Mouse (Mus musculus): Measurements from ENCODE around the gene Zbtb42. TPM values are rescaled to one million over a fixed set of nuclear protein-coding genes. Genes with fewer than 3 reads are reported as not detected.

Zbtb42 gene
- total RNA-seq, 1 experiment from 2014 or later: 8.3 TPM

- ATAC-seq (replicated peaks; ENCODE audit: insufficient number of reproducible peaks, low FRiP score, low TSS enrichment, poor library complexity, severe bottlenecking): no peak
Measured at GRCm38 (mm10) chr12:112720890-112721423, 42.3 kb downstream of the Zbtb42 start.

GRCm38 (mm10) chr12:112721424-112722239 lies 43.0 kb downstream of the Zbtb42 start:
- no peak for ATAC-seq (replicated peaks; ENCODE audit: insufficient number of reproducible peaks, low FRiP score, low TSS enrichment, poor library complexity, severe bottlenecking)

- ATAC-seq (replicated peaks; ENCODE audit: insufficient number of reproducible peaks, low FRiP score, low TSS enrichment, poor library complexity, severe bottlenecking): no peak
Measured at GRCm38 (mm10) chr12:112722240-112723027, 43.8 kb downstream of the Zbtb42 start.

GRCm38 (mm10) chr12:112723028-112723330 lies 44.4 kb downstream of the Zbtb42 start:
- no peak for ATAC-seq (replicated peaks; ENCODE audit: insufficient number of reproducible peaks, low FRiP score, low TSS enrichment, poor library complexity, severe bottlenecking)

- no peak for ATAC-seq (replicated peaks; ENCODE audit: insufficient number of reproducible peaks, low FRiP score, low TSS enrichment, poor library complexity, severe bottlenecking)
Measured at GRCm38 (mm10) chr12:112723445-112723844, 44.8 kb downstream of the Zbtb42 start.

GRCm38 (mm10) chr12:112724077-112724805 lies 45.6 kb downstream of the Zbtb42 start:
- no peak for ATAC-seq (replicated peaks; ENCODE audit: insufficient number of reproducible peaks, low FRiP score, low TSS enrichment, poor library complexity, severe bottlenecking)

- ATAC-seq (replicated peaks; ENCODE audit: insufficient number of reproducible peaks, low FRiP score, low TSS enrichment, poor library complexity, severe bottlenecking): no peak
Measured at GRCm38 (mm10) chr12:112727801-112728200, 49.2 kb downstream of the Zbtb42 start.

- no peak for ATAC-seq (replicated peaks; ENCODE audit: insufficient number of reproducible peaks, low FRiP score, low TSS enrichment, poor library complexity, severe bottlenecking)
Measured at GRCm38 (mm10) chr12:112730808-112731207, 52.2 kb downstream of the Zbtb42 start.

Other genes starting within 250 kb of the Zbtb42 start
- not detected in 3 replicates for gene A530016L24Rik, start 189.4 kb upstream of the Zbtb42 start, total RNA-seq (2017)
- not detected in 3 replicates for gene Tmem179, start 162.1 kb upstream of the Zbtb42 start, total RNA-seq (2017)
- 2.1 to 13.1 TPM (median 5.6 TPM) in 3 replicates for gene Inf2, start 90.0 kb upstream of the Zbtb42 start, total RNA-seq (2017)
- gene Adssl1, start 58.8 kb upstream of the Zbtb42 start, total RNA-seq (2017): 81.5 to 125 TPM (median 102 TPM) in 3 replicates
- 73.4 to 154 TPM (median 84.8 TPM) in 3 replicates for gene Siva1, start 34.1 kb upstream of the Zbtb42 start, total RNA-seq (2017)
- 151 to 190 TPM (median 176 TPM) in 3 replicates for gene Akt1, start 3.9 kb upstream of the Zbtb42 start, total RNA-seq (2017)
- gene Cep170b, start 41.6 kb downstream of the Zbtb42 start, total RNA-seq (2017): 0.29 to 0.43 TPM in 2 of 3 replicates, not detected in the other
- 311 to 369 TPM (median 334 TPM) in 3 replicates for gene Pld4, start 81.8 kb downstream of the Zbtb42 start, total RNA-seq (2017)
- 0.67 to 1.2 TPM in 2 of 3 replicates, not detected in the other for gene Ahnak2, start 123.8 kb downstream of the Zbtb42 start, total RNA-seq (2017)
- 0.96 TPM in 1 of 3 replicates, not detected in the others for gene Clba1, start 130.1 kb downstream of the Zbtb42 start, total RNA-seq (2017)
- 15.5 to 32.2 TPM (median 18.8 TPM) in 3 replicates for gene Cdca4, start 150.6 kb downstream of the Zbtb42 start, total RNA-seq (2017)
- 61.4 to 99.5 TPM (median 74.8 TPM) in 3 replicates for gene Gpr132, start 189.4 kb downstream of the Zbtb42 start, total RNA-seq (2017)

All from monocyte, adult 5-6 weeks (primary cell).